Mouse (Mus musculus): ENCODE measurements around the gene Mamdc2.

DNA sequence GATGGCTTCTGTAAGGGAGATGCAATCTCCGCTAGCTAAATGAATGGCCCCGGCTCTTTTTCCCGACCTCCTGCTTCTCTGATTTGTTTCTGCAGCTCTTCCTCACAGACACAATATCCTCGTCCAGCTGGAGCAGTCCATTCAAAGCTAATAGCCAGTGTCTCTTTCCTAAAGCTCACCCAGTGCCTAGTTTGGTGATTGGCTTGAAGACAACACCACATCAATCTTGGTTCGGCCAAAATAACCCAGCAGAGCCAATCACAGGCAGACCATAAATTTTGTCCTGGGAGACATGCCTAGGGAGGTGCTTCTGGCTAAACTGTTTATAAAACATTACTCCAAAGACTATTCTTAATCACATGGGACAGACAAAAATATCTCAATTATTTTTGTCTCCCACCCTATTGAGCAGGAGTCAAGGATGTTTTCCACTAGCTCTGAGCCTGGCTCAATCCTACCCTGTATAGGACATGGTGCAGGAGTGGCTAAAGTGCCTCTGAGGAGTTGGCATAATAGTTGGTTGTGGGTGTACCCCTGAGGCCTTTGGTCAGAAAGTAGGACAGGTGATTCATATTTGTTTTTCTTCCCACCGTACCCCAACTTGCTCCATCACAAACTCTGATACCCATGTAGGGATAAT lies 38.5 kb upstream of the Mamdc2 start:
- no peak for TF ChIP-seq POLR2A (IDR thresholded peaks at IDR 0.05; ENCODE audit: control insufficient read depth, low read depth, low read length)
- TF ChIP-seq CTCF (IDR thresholded peaks at IDR 0.05; ENCODE audit: control insufficient read depth, insufficient read depth, insufficient replicate concordance, low read depth, low read length) = no peak
